Mouse (Mus musculus): Measurements from ENCODE around the gene Mpp2. TPM values are rescaled to one million over a fixed set of nuclear protein-coding genes. Genes with fewer than 3 reads are reported as not detected.

Mpp2 gene
- polyA plus RNA-seq, 1 experiment from 2014 or later: 6.9 TPM

DNA sequence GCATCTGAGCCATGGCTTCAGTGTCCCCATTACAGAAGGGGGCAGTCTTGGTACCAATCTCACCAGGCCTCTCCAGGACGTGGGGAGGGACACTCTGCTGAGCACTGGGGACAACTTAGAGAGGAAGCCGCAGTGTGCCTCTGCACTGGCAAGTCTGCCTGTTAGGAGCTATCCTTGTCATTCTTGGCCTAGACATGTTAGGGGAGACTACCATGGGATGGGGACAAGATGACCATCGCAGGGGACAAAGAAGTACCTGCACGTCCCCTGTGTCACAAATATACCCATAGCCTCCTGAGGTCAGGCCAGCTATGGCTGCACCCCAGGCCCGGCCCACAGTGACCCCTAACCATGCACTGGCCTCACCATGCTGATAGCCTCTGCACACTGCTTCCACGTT, 44.9 kb downstream of the Mpp2 start:
- 78% methylated on average over 6 of the region's 6 CpGs for WGBS
- no peak for ATAC-seq (ENCODE audit: borderline replicate concordance, extremely low read depth, low FRiP score, low TSS enrichment)
- Histone ChIP-seq H3K4me3 (no peak overlapping the region), H3K4me2 (no peak overlapping the region), H3K27ac (no peak overlapping the region), H3K4me1 (peaks cover 6% of the 10 kb centered on the region; the same call in 1 of the 2 replicates), H3K27me3 (0 out of 2 replicates have a peak, but pooled peaks cover 3% of the 10 kb centered on the region), H3K9me3 (peaks cover 4% of the 10 kb centered on the region; the same call in 1 of the 2 replicates), H3K36me3 (no peaks in the 10 kb centered on the region), H3K9ac (no peak overlapping the region)

GRCm38 (mm10) chr11:102042971-102043370, 45.3 kb downstream of the Mpp2 start:
- Histone ChIP-seq H3K27ac (no peak overlapping the region), H3K9ac (no peak overlapping the region), H3K4me2 (no peak overlapping the region), H3K4me3 (no peak overlapping the region), H3K9me3 (peaks cover 4% of the 10 kb centered on the region; the same call in 1 of the 2 replicates), H3K27me3 (0 out of 2 replicates have a peak, but pooled peaks cover 5% of the 10 kb centered on the region), H3K36me3 (no peaks in the 10 kb centered on the region), H3K4me1 (peaks cover 6% of the 10 kb centered on the region; the same call in 1 of the 2 replicates)
- 88% methylated on average over 14 of the region's 14 CpGs for WGBS
- no peak for ATAC-seq (ENCODE audit: borderline replicate concordance, extremely low read depth, low FRiP score, low TSS enrichment)

DNA sequence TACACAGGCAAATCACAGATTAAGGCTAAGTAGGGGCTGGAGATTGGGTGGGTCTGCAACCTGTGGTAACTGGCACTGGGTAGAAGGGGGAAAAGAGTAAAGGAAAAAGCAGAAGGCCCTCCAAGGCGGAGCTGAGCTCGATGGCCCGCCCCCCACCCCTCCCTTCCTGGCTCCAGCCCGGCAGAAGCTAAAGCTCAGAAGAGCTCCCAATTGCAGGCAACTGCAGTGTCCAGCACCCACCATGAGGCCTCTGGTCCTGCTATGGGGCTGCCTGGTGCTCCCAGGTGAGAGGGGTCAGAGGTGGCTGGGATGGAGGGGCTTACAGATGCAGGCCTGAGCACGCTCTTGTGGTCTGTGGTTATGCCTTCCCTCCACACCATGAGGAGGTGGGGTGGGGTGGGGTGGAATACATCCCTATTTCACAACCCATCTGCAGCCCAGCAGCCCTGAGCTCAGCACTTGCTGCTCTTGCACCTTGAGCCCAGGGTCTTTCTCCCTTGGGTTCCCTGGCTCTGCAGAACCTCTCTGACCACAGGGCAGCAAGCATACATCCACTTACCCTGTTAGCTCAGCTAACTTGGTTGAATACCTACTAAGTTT, 46.9 kb downstream of the Mpp2 start, which contains the start of gene Cd300lg:
Gene Cd300lg, plus strand, starts transcription at position 160 of the 600 bp plus-strand sequence.
- Histone ChIP-seq H3K9ac (no peak within 1 kb of the TSS), H3K4me3 (no peak within 1 kb of the TSS)
- 60% methylated on average over 5 of the region's 5 CpGs for whole genome bisulfite sequencing

DNA sequence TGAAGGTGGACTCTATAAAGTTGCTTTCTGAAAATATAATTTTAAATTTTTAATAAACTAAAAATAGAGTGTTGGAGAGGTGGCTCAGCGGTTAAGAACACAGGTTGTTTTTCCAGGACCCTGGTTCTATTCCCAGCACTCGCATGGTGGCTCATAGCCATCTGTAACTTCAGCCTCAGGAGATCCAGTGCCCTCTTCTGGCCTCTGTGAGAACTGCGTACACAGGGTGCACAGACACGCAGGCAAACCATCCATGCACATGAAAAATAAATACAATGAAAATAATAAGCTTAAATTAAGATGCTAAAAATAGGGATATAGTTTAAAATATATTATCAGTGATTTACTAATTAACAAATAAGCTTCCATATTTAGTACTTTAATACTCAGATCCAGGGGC, 47.7 kb downstream of the Mpp2 start:
- H3K4me3 ChIP-seq: no peak overlapping the region
- 70% methylated on average over 4 of the region's 4 CpGs for WGBS
- H3K27ac ChIP-seq: no peak overlapping the region
- 0 out of 2 replicates have a peak, but pooled peaks have one; percentile 7 for ATAC-seq (ENCODE audit: borderline replicate concordance, extremely low read depth, low FRiP score, low TSS enrichment)
- H3K36me3 ChIP-seq: no peaks in the 10 kb centered on the region
- peaks cover 3% of the 10 kb centered on the region; the same call in 1 of the 2 replicates for H3K9me3 ChIP-seq
- H3K9ac ChIP-seq: no peak overlapping the region
- H3K27me3 ChIP-seq: 0 out of 2 replicates have a peak, but pooled peaks cover 6% of the 10 kb centered on the region
- H3K4me2 ChIP-seq: no peak overlapping the region
- H3K4me1 ChIP-seq: peaks cover 6% of the 10 kb centered on the region; the same call in 1 of the 2 replicates

More for the DNA sequence above, 46.9 kb downstream of the Mpp2 start, which contains the start of gene Cd300lg:
- ATAC-seq (ENCODE audit: borderline replicate concordance, extremely low read depth, low FRiP score, low TSS enrichment): no peak; the same call in 1 of the 2 replicates
- Histone ChIP-seq H3K4me1 (peaks cover 6% of the 10 kb centered on the region; the same call in 1 of the 2 replicates), H3K9me3 (peaks cover 4% of the 10 kb centered on the region; the same call in 1 of the 2 replicates), H3K36me3 (no peaks in the 10 kb centered on the region), H3K27ac (no peak within 1 kb of the TSS), H3K27me3 (0 out of 2 replicates have a peak, but pooled peaks cover 6% of the 10 kb centered on the region), H3K4me2 (no peak within 1 kb of the TSS)

GRCm38 (mm10) chr11:102040138-102040524, 48.2 kb downstream of the Mpp2 start:
- H3K4me2 ChIP-seq: no peak overlapping the region
- H3K9me3 ChIP-seq: no peaks in the 10 kb centered on the region
- H3K9ac ChIP-seq: no peak overlapping the region
- H3K36me3 ChIP-seq: no peaks in the 10 kb centered on the region
- peak; percentile 89 for ATAC-seq (ENCODE audit: borderline replicate concordance, extremely low read depth, low FRiP score, low TSS enrichment)
- H3K27me3 ChIP-seq: 0 out of 2 replicates have a peak, but pooled peaks cover 6% of the 10 kb centered on the region
- peaks cover 6% of the 10 kb centered on the region; the same call in 1 of the 2 replicates for H3K4me1 ChIP-seq
- no peak overlapping the region for H3K27ac ChIP-seq
- no peak overlapping the region for H3K4me3 ChIP-seq
- WGBS: 1% methylated on average over 9 of the region's 9 CpGs

DNA sequence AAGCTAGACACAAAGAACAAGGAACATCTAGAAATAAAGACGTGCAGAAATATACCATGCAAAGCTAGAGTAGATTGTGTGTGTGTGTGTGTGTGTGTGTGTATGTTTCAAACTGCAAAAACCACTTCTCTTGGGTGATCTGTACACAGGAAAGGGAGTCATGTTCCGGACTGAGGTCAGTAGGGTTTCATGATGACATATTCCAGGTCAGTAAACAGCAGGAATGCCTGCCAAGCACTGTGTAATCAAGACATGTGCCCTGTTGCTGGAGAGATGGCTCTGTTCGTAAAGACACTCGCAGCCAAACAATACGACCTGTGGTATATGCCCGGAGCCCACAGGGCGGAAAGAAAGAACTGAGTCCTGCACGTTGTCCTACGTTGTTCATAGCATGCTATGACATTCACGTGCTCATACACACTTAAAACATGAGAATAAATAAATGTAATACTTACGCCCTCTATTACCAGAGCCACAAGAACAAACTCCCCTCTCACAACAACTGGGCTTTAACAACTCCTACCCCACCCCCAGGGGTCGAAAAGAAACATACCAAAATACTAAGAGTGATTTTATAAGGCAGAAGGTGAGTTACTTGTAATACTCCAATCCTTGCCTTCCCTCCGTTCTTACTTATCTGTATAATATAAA, 48.7 kb downstream of the Mpp2 start:
- WGBS: 55% methylated on average over 13 of the region's 13 CpGs
- Histone ChIP-seq H3K4me3 (no peak overlapping the region), H3K4me1 (peaks cover 6% of the 10 kb centered on the region; the same call in 1 of the 2 replicates), H3K9ac (no peak overlapping the region), H3K27me3 (0 out of 2 replicates have a peak, but pooled peaks cover 6% of the 10 kb centered on the region), H3K27ac (no peak overlapping the region), H3K36me3 (no peaks in the 10 kb centered on the region), H3K9me3 (no peaks in the 10 kb centered on the region), H3K4me2 (no peak overlapping the region)
- no peak for ATAC-seq (ENCODE audit: borderline replicate concordance, extremely low read depth, low FRiP score, low TSS enrichment)

- Histone ChIP-seq H3K9me3 (no peaks in the 10 kb centered on the region), H3K4me2 (no peak overlapping the region), H3K9ac (no peak overlapping the region), H3K36me3 (no peaks in the 10 kb centered on the region), H3K4me3 (no peak overlapping the region), H3K27ac (no peak overlapping the region), H3K4me1 (peaks cover 6% of the 10 kb centered on the region; the same call in 1 of the 2 replicates), H3K27me3 (0 out of 2 replicates have a peak, but pooled peaks cover 6% of the 10 kb centered on the region)
- ATAC-seq (ENCODE audit: borderline replicate concordance, extremely low read depth, low FRiP score, low TSS enrichment): no peak
- WGBS: 72% methylated on average over 6 of the region's 6 CpGs
These were observed 50.5 kb downstream of the Mpp2 start for GRCm38 (mm10) chr11:102037789-102038188.

DNA sequence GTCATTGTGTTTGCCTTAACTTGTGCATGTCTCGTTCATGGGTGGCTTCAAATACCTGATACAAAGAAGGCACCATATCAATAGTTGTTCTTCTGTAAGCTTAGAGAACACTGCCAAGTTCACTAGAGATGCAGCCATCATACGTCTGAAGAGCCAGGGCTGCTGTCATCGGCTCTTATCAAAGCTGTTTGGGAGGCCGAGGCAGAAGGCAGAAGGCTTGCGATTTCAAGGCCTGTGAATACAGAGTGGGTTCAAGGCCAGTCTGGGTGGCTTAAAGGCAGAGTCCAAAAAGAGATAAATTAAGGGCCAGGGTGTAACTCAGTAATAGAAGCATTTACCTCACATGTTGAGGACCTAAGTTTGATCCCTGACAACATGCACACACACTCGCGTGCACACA, 52.0 kb downstream of the Mpp2 start:
- WGBS: 66% methylated on average over 7 of the region's 7 CpGs

GRCm38 (mm10) chr11:102035456-102035960, 52.8 kb downstream of the Mpp2 start:
- H3K4me1 ChIP-seq: peaks cover 6% of the 10 kb centered on the region; the same call in 1 of the 2 replicates
- no peak overlapping the region for H3K4me2 ChIP-seq
- no peak overlapping the region for H3K9ac ChIP-seq
- no peak for ATAC-seq (ENCODE audit: borderline replicate concordance, extremely low read depth, low FRiP score, low TSS enrichment)
- no peak overlapping the region for H3K4me3 ChIP-seq
- WGBS: 62% methylated on average over 5 of the region's 5 CpGs
- no peak overlapping the region for H3K27ac ChIP-seq
- H3K27me3 ChIP-seq: 0 out of 2 replicates have a peak, but pooled peaks cover 6% of the 10 kb centered on the region
- no peaks in the 10 kb centered on the region for H3K9me3 ChIP-seq
- H3K36me3 ChIP-seq: no peaks in the 10 kb centered on the region

More for the DNA sequence above, 52.0 kb downstream of the Mpp2 start:
- H3K4me2 ChIP-seq: no peak overlapping the region
- H3K4me3 ChIP-seq: no peak overlapping the region
- no peaks in the 10 kb centered on the region for H3K9me3 ChIP-seq
- H3K27me3 ChIP-seq: 0 out of 2 replicates have a peak, but pooled peaks cover 6% of the 10 kb centered on the region
- peaks cover 6% of the 10 kb centered on the region; the same call in 1 of the 2 replicates for H3K4me1 ChIP-seq
- ATAC-seq (ENCODE audit: borderline replicate concordance, extremely low read depth, low FRiP score, low TSS enrichment): no peak
- H3K9ac ChIP-seq: no peak overlapping the region
- no peaks in the 10 kb centered on the region for H3K36me3 ChIP-seq
- no peak overlapping the region for H3K27ac ChIP-seq

DNA sequence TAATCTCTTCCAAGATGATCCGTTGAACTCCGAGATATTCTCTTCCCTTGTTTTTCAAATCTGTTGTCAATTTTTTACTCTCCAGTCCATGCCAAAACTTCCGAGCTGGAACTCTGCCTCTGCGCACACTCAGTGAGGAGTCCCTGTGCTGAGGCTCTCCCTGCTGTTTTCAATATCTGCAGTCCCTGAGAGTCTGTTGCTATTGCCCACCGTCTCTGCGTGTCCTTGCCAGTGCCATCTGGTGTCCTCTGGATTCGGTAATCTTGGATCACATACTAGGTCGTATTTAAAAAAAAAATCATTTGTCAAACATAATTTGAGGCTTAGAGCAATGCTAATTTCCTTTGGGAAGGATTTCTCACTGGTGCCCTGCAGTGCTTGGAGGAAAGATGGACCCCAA, 53.4 kb downstream of the Mpp2 start:
- 64% methylated on average over 8 of the region's 8 CpGs for WGBS
- Histone ChIP-seq H3K4me1 (peaks cover 6% of the 10 kb centered on the region; the same call in 1 of the 2 replicates), H3K27me3 (0 out of 2 replicates have a peak, but pooled peaks cover 6% of the 10 kb centered on the region), H3K9me3 (no peaks in the 10 kb centered on the region), H3K36me3 (no peaks in the 10 kb centered on the region), H3K9ac (no peak overlapping the region), H3K27ac (no peak overlapping the region), H3K4me3 (no peak overlapping the region), H3K4me2 (no peak overlapping the region)
- ATAC-seq (ENCODE audit: borderline replicate concordance, extremely low read depth, low FRiP score, low TSS enrichment): no peak

GRCm38 (mm10) chr11:102033055-102033591, 55.2 kb downstream of the Mpp2 start:
- Histone ChIP-seq H3K4me3 (no peak overlapping the region), H3K4me1 (no peaks in the 10 kb centered on the region), H3K27me3 (0 out of 2 replicates have a peak, but pooled peaks cover 3% of the 10 kb centered on the region), H3K9ac (no peak overlapping the region), H3K36me3 (no peaks in the 10 kb centered on the region), H3K9me3 (no peaks in the 10 kb centered on the region), H3K27ac (no peak overlapping the region), H3K4me2 (no peak overlapping the region)
- WGBS: 82% methylated on average over 12 of the region's 12 CpGs
- ATAC-seq (ENCODE audit: borderline replicate concordance, extremely low read depth, low FRiP score, low TSS enrichment): no peak

Data from lung, embryonic 15.5 days (tissue).